Mouse (Mus musculus): ENCODE results near the gene Flt3. TPM values are rescaled to one million over a fixed set of nuclear protein-coding genes. Genes with fewer than 3 reads are reported as not detected.

The Flt3 gene
- polyA plus RNA-seq (2015; fragmentation: Nextera tagmentation; extraction: Ambion mirVana): 0.07 TPM in 1 of 2 replicates, not detected in the other

DNA sequence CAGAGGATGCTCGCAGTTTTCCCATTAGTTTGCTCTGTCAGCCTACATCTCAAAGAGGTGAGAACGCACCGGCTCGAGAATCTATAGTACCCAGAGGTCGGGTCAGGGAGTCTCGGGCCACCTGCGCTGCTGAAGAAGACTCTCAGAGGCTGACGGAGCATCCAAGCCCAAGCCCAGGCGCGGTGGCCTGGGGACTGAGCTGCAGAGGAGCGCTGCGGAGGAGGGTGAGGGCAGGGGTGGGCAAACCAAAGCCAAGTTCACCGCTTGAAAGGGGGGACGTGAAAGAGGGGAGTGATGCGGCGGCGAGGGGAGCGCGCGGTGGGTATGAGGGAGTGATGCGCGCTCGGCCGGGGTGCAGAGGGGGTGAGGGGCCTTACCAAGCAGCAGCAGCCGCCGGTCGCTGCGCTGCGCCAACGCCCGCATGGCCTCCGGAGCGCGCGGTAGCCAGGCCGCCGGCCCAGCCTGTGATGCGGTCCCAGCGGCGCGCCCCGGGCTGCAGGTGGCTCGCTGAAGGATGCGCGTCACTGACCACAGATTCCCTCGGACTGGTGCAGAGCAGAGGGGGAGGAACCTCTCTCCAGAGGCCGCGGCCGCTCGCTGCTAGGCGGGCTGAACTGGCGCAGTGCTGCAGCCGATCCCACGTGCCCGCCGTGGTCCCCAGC is at the start of gene Flt3:
Gene Flt3 (minus strand): TSS at position 647 of the 662 bp plus-strand sequence.

DNA sequence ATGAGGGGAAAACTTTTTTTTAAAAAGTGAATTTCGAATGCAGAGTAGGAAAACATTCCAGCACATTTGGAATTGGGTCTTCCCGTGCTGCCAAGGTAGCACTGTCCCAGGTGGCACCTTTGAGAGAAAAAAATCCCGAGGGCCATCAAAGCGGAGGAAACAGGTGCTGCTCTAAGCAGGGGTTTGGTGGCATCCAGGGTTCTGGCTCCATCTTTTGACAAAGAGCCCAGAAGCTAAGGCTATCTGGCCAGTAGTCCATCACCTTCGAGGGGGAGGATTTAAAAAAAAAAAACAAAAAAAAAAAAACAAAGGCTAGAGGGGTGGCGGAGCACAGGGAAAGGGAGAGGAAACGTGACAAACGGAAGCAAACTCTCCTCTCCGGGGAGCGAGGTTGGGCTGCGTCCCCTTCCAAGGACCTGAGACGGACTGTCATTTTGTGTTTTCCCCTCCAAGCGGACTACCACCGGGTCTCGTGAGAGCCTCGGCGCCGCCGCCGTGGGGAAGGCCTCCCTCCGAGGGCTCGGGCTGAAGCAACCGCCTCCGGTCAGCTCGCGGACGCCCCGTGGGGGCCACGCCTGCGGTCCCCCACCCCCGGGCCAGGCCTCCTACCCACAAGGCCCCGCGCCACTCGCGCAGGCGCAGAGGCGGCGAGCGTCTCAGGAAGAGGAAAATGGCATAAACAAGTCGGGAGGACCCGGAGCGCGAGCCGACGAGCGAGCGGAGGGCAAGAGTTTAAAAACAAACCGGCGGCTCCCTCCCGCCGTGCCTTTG is 29.4 kb upstream of the Flt3 start, which contains the start of gene Pan3:
Gene Pan3 (plus strand): TSS at position 627 of the 771 bp plus-strand sequence.

GRCm38 (mm10) chr5:147322183-147322582 is 78.1 kb downstream of the Flt3 start, which contains the start of gene Urad:
TSS of gene Urad (minus strand) at chr5:147322440.

DNA sequence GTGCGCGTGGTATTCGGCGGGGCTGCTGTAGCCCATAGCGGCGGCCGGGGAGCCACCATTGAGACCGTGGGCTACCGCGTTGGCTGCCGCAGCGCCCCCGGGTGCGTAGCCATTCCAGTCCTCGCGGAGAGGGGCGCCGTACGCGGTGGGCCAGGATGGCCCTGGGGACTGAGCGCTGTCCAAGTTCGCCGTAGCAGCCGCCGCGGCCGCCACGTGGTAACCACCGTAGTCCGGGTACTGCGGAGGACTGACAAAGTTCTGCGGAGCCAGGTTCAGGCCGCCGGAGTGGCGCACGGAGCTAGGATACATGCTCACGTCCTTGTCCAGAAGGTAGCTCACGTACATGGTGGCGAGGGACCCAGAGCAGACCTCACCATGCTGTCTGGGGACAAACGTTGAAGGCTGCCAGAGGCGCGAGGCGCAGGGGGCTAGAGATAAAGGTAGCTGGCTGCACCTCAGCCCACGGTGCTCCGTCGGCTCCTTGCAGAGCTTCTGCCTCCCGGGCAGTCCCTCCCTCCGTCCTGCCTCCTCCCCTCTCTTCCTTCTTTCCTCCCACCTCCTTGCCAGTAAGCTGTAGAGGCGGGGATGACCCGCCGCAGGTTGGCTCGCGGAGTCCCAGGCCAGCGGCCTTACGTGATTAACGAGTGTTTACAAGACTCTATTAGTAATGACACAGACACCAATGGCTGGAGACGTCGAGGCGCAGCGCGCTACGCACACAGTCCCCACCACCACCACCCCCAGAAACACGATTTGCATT is 93.5 kb downstream of the Flt3 start, which contains the start of gene Cdx2:
Gene Cdx2 (minus strand): TSS at position 633 of the 760 bp plus-strand sequence.

Small RNA genes lying within 50 kb of the gene (microRNA-seq; reads per million reads assigned to microRNA genes)
- gene Mir7k: 0 to 0.20 reads per million in 2 experiments

Other genes starting within 250 kb of the Flt3 start
- gene Gsx1, start 211.8 kb downstream of the Flt3 start, polyA plus RNA-seq (2015; fragmentation: Nextera tagmentation; extraction: Ambion mirVana): not detected in 2 replicates
- not detected in 2 replicates for gene Pdx1, start 130.5 kb downstream of the Flt3 start, polyA plus RNA-seq (2015; fragmentation: Nextera tagmentation; extraction: Ambion mirVana)
- not detected in 2 replicates for gene Cdx2, start 93.2 kb downstream of the Flt3 start, polyA plus RNA-seq (2015; fragmentation: Nextera tagmentation; extraction: Ambion mirVana)
- gene Urad, start 78.0 kb downstream of the Flt3 start, polyA plus RNA-seq (2015; fragmentation: Nextera tagmentation; extraction: Ambion mirVana): not detected in 2 replicates
- gene Pan3, start 29.7 kb upstream of the Flt3 start, polyA plus RNA-seq (2015; fragmentation: Nextera tagmentation; extraction: Ambion mirVana): 26.5 and 27.9 TPM in 2 replicates